Mouse (Mus musculus): ENCODE measurements around the gene Cct8l1. TPM values are rescaled to one million over a fixed set of nuclear protein-coding genes. Genes with fewer than 3 reads are reported as not detected.

Gene Cct8l1
- polyA plus RNA-seq, 1 experiment from 2014 or later, result not detected

GRCm38 (mm10) chr5:25554210-25554609 lies 38.3 kb downstream of the Cct8l1 start:
- 86% methylated on average over 1 of the region's 1 CpGs for whole genome bisulfite sequencing
- Histone ChIP-seq H3K27ac (no peak overlapping the region), H3K27me3 (no peaks in the 10 kb centered on the region), H3K4me1 (no peaks in the 10 kb centered on the region), H3K9me3 (replicated peaks) (no peaks in the 10 kb centered on the region), H3K4me2 (no peak overlapping the region), H3K4me3 (no peak overlapping the region), H3K36me3 (ENCODE audit: poor library complexity, severe bottlenecking) (no peaks in the 10 kb centered on the region), H3K9ac (no peak overlapping the region)
- ATAC-seq, result no peak

- 54% methylated on average over 1 of the region's 1 CpGs for WGBS
- no peak for ATAC-seq
These were observed 38.8 kb downstream of the Cct8l1 start for GRCm38 (mm10) chr5:25554689-25555088.

GRCm38 (mm10) chr5:25555684-25556083 lies 39.8 kb downstream of the Cct8l1 start:
- Histone ChIP-seq H3K4me3 (no peak overlapping the region), H3K9me3 (replicated peaks) (no peaks in the 10 kb centered on the region), H3K36me3 (ENCODE audit: poor library complexity, severe bottlenecking) (no peaks in the 10 kb centered on the region), H3K4me1 (no peaks in the 10 kb centered on the region), H3K27ac (no peak overlapping the region), H3K9ac (no peak overlapping the region), H3K4me2 (no peak overlapping the region), H3K27me3 (no peaks in the 10 kb centered on the region)
- no peak for ATAC-seq
- WGBS, result 90% methylated on average over 5 of the region's 5 CpGs

More at GRCm38 (mm10) chr5:25554689-25555088, 38.8 kb downstream of the Cct8l1 start:
- H3K9me3 ChIP-seq (replicated peaks), result no peaks in the 10 kb centered on the region
- H3K4me1 ChIP-seq, result no peaks in the 10 kb centered on the region
- H3K4me3 ChIP-seq, result no peak overlapping the region
- H3K9ac ChIP-seq, result no peak overlapping the region
- H3K27ac ChIP-seq, result no peak overlapping the region
- no peaks in the 10 kb centered on the region for H3K36me3 ChIP-seq (ENCODE audit: poor library complexity, severe bottlenecking)
- no peak overlapping the region for H3K4me2 ChIP-seq
- no peaks in the 10 kb centered on the region for H3K27me3 ChIP-seq

- H3K27me3 ChIP-seq, result no peaks in the 10 kb centered on the region
- no peak overlapping the region for H3K27ac ChIP-seq
- no peak for ATAC-seq
- 93% methylated on average over 5 of the region's 5 CpGs for WGBS
- H3K9me3 ChIP-seq (replicated peaks), result no peaks in the 10 kb centered on the region
- H3K36me3 ChIP-seq (ENCODE audit: poor library complexity, severe bottlenecking), result no peaks in the 10 kb centered on the region
- no peaks in the 10 kb centered on the region for H3K4me1 ChIP-seq
- H3K4me3 ChIP-seq, result no peak overlapping the region
- no peak overlapping the region for H3K9ac ChIP-seq
- no peak overlapping the region for H3K4me2 ChIP-seq
These were observed 40.5 kb downstream of the Cct8l1 start for GRCm38 (mm10) chr5:25556363-25556762.

Other genes starting within 250 kb of the Cct8l1 start
- 24.1 and 25.0 TPM in 2 replicates for gene Kmt2c, start 17.3 kb upstream of the Cct8l1 start, polyA plus RNA-seq (2015; fragmentation: Nextera tagmentation; extraction: Ambion mirVana)
- gene Xrcc2, start 189.8 kb downstream of the Cct8l1 start, polyA plus RNA-seq (2015; fragmentation: Nextera tagmentation; extraction: Ambion mirVana), result 10.8 and 11.3 TPM in 2 replicates
- gene Actr3b, start 243.9 kb downstream of the Cct8l1 start, polyA plus RNA-seq (2015; fragmentation: Nextera tagmentation; extraction: Ambion mirVana), result 29.7 and 29.9 TPM in 2 replicates

Measured in forebrain, embryonic 13.5 days (tissue).